Mouse (Mus musculus) c-Kit-positive CD71-positive TER-119-positive erythroid progenitor cells, embryonic 14.5 days (primary cell): Measurements from ENCODE around the gene Rnf6.

ENCODE experiments used
- DNase-seq: peaks from one replicate; pipeline ENCODE4 v3.0.0-alpha.2; 2013; ENCODE audit warnings: low spot score

The Rnf6 gene

DNA sequence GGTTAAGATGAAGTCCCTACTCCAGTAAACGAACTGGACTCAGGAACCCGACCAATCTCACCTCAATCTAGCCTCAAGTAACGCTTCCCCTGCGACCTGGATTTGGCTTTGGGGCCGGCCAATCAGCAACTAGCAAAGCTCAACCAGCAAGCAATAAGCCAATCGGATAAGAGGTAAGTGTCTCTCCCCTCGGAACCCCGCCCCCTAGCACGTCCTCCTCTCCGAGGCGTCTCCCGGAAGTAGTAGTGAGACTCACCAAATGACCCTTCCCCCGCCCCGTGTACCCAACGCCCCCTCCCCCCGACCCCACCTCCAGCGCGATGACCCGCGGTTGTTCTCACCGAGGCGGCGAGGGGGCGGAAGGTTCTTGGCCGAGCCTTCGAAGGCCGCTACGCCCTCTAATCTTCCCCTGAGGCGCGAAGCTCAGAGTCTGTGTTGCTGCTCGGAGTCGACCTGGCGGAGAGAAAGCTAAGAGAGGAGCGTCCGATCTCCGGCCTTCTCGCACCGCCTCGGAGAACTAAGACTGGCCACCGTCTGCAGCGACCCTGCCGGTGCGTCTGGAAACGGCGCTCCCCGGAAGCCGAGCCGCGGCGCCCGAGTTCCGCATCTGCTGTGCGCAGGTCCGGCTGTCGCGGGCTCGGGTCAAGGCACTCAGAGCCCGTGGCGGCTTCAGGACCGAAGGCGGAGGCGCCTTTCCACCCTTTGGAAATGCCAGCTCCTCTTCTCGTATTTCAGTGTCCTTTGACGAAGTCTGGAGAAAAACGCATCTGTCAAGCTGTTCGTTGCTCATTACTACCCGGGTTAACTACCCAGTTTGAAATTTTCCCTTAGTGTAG, at the start of gene Rnf6:
Gene Rnf6 (minus strand): TSS at position 677 of the 836 bp plus-strand sequence.
- DNase-seq = peak; percentile 92

DNA sequence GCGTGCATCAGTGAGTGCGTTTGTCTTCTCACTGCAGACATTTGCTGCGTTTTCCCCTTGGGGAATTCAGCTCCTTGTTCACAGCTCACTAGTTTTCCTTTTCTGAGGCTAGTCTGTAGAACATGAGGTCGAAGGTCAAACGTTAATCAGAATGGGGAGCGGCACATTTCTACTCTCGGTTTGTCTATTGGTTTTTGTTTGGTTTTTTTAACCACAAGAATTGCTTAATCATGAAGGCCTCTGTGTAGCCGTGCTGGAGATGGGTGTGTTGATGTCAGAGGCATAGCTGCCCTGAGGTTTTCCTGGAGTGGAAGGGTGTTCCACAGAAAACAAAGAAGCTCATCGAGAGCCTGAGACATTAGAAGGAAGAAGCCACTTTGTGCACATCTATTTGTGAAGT, 49.2 kb upstream of the Rnf6 start:
- DNase-seq = no peak

DNA sequence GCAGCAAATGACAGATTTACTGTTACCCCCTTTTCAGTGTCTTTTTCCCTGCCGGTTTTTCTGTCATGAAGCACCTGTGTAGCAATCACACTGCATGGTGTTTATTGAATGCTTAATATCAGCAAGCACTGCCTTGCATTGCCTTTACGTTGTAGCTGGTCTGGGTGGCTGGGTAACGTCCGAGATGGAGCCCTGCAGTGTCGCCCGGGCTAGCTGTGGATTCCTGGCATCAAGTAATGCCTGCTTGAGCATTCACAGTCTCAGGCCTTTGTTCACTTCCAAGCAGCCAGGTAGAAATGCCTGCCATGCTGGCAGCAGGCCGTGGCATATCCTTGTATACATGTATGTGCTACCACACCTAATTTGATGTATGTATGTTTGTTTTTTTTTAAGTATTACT, 46.4 kb upstream of the Rnf6 start:
- DNase-seq = no peak

DNA sequence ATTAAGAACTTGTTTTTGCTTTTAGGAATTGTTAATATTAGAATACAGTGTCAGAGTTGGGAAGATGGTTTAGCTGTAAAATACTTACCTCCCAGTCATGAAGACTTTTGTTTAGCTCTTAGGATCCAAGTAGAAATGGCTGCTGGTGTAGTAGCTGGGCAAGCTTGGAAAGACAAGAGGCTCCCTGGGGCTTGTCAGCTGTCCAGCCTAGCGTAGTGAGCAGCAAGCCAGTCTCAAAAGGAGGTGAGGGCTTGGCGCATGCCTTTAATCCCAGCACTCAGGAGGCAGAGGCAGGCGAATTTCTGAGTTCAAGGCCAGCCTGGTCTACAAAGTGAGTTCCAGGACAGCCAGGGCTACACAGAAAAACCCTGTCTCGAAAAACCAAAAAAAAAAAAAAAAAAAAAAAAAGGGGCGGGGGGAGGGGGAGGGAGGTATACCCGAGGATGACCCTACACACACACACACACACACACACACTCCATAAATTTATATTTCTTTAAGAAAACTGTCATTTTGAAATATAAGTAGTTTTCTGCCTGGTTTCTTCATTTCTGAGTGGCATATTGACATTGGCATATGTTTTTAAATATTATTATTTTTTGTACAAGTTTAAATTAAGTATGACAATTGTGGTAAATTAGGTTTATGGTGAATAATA, 44.7 kb upstream of the Rnf6 start:
- no peak for DNase-seq

DNA sequence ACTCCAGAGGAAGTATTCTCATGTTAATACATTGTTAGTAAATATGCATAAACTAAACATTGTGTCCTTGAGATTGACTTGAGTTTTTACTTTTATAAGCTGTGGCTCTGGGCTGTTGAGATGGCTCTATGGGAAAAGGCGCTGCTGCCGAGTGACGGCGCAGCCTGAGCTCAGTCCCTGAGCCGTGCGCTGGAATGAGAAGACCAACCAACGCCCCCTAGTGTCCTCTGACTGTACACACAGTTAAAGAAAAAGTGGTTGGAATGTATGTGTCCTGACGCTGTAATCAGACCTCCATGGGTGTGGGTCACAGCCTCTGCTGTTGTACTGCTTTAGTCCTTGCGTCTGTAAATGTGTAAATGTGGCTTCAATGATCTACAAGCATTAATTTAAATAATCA, 38.6 kb upstream of the Rnf6 start:
- DNase-seq = peak; percentile 64

DNA sequence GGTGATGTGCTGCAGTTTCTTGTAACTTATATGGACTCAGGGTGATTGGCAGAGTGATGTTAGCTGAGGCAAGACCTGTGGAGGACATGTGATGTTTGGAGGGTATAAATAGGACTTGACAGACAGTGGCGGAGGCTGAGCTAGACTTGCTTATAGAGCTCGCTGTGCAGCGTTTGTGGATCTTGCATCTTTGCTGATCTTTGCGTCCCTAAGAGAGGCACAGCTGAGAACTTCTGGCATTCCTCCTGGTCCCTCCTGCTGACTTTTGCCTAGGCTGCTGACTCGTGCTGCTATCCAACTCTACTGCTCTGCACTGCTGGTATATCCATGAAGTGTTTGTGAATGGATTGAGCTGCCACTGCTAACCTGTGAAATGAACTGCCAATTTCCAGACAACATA, 32.3 kb upstream of the Rnf6 start:
- DNase-seq = no peak

DNA sequence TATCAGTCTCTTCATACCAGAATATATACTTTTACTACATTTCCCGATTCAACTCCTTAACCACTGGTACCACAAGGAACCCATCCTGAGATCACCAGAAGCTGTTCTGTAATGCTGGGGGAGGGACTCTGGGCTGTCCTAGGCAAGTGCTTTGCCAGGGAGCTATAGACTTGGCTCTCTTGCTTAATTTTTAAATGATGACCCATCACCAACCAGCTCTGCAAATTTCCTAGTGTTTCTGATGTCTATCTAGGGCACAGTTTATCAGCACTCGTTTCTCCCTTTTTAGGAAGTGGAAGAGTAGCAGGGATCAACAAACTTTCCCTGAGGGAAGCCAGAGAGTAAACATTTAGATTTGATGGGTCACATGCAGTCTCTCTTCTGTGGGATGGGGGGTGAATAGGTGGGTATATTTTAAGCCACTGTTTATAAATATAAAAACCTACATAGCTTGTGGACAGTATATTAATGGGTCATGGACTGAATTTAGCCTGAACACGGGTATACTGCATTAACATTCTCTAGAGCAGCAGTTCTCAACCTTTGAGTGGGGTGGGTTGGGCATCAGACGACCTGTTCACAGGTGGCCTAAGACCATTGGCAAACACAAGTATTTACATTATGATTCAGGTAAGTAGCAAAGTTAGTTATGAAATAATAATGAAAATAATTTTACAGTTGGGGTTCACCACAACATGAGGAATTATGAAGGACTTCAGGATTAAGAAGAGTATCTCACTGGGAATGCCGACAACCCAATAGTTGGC, 30.5 kb upstream of the Rnf6 start:
- no peak for DNase-seq

DNA sequence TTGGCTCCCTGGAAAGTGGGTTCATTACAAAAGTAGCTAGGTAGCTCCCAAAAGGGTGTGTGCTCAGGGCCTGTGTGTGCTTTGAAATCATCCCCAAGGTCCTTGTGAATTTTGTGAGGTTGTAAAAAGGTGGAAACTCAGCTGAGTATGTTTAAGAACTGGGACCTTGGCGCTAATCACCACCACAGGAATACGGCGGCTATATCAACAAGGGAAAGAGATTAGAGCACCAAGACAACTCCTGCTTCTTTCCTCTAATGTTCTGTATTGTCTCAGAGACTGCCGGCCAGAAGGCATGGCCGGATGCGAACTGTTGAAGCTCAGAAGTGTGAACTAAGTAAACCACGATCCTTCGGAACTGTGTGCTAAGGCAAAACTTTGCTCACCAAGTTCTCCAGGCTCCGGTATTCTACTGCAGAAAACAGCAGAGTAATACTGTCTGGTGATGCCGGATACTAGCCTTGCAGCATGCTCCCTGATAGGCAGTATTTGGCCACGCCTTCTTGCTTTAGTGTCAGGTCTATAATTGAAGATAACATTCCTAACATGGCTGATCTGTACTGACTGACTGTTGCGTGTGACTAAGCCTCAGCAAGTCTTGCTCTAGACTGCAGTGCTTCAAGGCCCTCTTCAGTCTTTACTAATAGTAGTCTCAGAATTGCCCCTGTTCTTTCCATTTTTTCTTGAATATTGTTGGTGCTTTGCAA, 29.2 kb upstream of the Rnf6 start:
- peak; percentile 82 for DNase-seq

DNA sequence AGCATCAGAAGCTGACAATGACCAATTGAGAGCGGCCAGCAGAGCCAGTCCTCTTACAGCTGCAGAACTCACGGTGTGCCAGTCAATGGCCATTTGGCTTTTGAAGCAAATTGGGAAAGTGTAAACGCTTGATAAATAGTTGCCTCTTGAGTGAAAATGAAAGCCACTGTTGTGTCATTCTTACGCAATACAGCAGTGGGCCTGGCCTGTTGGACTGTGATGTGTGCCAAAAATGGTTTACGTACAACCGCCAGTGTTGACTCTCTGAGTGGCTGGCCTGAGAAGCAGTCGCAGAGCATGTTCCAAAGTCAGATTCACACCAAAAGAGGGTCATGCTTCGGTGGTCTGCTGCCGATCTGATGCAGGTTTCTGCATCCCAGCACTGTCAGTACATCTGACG, 27.4 kb upstream of the Rnf6 start:
- DNase-seq = no peak

DNA sequence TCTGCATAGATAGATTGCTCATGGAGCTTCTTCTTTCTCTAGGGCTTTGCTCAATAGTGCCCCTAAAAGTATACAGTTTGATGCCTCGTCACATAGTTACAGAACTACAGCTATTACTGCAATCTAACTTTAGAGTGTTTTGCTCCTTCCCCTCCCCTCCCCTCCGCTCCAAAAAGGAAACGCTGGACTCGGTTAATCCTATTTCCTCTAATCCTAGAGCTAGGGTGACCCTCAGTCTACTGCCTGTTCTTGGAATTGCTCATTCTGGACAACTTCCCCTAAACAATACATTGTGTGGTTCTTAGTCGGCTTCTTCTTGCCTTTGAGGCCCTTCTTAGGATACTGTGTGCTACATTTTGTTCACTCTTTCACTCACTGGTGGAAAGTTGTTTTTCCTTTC, 26.4 kb upstream of the Rnf6 start:
- no peak for DNase-seq

DNA sequence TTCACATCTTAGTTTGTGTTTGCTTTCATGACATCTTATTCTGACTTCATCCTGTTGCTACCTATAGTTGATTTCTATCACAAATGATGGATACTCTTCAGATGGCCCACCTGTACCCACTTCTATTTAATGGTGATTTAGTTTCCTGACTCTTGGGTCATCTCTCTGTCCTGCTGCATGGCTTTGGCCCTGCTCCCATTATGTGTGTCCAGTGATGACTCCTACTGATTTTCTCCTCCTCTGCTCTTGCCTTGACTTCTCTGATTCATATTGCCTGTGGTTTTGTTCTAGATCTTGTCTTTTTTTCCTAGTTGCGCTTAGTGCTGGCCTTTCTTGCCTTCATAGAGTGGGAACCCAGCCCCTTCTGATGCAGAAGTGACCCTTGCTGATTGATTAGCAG, 25.0 kb upstream of the Rnf6 start:
- DNase-seq = no peak

DNA sequence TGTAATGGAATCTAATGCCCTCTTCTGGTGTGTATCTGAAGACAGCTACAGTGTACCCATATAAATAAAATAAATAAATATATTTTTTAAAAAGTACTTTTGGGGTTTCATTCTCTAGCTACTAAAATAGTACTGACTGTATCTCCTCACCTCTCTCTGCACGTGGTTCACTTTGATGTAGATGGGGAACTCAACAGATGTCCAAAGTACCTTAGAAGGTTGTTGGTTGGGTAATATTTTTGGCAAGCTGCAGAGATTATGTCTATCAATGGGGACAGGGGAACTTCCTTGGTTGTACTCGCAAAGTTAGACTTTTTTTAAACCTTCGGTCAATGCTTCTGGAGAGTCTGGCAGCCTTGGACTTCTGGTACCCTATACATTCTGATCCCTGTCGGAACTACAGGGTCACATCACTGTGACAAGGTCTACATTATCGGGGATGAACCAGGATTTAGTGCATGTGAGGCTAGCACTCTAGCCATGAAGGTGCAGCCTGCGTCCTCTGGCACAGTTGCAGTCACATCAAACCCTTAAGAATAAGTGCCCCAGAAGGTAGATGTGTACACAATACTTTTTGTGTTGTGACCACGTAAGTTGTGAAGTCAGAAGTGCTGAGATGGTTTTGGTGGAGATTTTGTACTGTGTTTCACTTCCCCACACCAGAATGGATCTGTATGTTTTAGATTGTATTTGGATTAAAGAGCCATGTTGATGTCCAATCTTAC, 24.5 kb upstream of the Rnf6 start:
- no peak for DNase-seq

DNA sequence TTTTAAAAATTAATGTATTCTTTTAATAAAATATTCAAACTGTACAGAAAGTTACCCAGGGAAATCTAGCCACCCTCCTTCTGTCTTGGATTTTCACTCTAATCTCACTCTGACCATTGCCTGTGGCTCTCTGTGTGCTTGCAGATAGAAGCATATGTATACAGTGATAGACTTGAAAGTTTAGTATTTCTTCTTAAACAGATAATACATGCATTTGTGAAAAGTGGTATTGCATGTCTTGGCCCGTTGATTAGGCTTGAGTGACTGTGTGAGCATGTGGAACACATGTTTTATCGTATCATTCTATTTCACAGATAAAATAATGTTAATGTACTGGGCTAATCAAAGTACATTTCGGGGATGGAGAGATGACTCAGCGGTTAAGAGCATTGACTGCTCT, 23.8 kb upstream of the Rnf6 start:
- peak; percentile 63 for DNase-seq

DNA sequence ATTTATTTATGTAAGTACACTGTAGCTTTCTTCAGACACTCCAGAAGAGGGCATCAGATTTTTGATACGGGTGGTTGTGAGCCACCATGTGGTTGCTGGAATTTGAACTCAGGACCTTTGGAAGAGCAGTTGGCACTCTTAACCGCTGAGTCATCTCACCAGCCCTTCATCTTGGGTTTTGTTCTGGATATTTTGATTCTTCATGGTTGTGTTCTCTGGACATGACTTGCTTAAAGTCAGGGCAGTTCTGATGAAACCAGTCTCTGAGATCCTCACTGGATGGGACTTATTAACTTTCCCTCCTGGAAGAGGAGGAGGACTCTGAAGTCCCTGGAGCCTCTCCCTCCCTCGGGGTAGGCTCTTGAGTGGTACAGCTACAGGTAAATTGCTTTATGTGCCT, 19.8 kb upstream of the Rnf6 start:
- DNase-seq = no peak

DNA sequence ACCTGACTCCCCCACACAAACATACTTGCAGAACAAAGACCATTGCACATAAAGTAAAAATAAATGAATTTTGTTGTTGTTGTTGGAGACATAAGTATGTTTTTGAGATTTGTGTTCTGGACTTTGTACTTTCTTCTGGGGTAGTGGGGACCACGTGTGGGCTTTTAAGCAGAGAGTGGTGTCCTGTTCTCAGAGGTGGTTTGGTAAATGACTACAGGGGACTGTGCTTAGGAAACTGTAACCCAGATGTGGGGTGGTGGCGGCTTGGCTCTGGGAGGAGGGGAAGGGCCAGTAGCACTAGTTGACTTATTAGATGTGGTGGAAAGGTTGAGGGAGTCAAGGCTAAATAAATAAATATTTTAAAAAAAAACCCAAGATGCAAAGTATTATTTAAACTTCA, 19.4 kb upstream of the Rnf6 start:
- DNase-seq = no peak

DNA sequence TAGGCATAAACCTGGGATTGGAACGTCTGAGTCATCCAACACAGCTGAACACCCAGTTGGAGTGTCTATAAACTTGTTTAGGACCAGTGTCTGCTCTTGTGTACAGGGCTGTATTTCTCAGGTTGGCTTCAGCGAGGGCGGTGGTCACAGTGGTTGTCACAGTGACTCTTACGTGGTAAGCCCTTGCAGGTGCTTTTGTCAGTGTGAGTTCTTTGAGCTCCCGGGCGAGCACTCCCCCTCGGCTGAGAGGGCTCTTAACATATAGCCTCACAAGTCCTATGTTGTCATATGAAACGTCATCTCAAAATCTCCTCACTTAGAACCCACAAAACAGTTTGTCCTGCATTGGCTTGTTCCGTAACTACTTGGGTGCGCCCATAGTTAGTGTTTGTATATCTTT, 16.9 kb upstream of the Rnf6 start:
- DNase-seq = no peak

DNA sequence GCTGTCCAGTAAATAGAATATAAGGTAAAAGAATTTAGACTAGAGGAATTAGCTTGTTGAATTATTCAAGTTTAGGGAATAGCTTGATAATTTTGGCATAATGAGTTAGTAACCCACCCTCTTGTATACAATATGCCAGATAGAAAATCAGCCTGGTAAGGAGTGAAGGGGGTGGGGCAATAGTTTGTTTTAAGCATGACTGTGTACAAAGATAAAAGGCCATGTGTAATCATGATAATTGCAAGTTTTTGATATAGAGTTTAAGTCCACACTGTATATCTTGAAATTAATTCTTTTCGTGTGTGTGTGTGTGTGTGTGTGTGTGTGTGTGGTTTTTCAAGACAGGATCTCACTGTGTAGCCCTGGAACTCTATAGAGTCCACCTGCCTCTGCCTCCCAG, 13.0 kb upstream of the Rnf6 start:
- DNase-seq = no peak

DNA sequence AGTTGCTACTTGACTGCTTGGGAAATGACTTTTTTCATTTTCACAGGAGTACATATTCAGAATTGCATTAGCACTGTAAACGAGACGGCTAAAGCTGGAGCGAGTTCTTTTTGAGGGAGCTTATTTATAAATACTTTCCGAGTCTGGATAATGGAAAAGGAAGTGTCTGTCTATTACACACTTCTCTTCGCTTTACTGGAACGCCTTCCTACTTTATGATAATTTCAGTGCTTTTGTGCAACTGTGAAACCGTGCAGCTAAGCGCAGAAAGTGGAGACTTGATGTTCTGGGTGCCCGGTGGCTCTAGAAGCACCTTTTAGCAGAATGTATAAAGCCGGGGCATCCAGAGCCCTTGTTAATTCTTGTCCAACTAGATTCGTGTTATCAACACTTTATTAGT, 11.5 kb upstream of the Rnf6 start:
- no peak for DNase-seq

DNA sequence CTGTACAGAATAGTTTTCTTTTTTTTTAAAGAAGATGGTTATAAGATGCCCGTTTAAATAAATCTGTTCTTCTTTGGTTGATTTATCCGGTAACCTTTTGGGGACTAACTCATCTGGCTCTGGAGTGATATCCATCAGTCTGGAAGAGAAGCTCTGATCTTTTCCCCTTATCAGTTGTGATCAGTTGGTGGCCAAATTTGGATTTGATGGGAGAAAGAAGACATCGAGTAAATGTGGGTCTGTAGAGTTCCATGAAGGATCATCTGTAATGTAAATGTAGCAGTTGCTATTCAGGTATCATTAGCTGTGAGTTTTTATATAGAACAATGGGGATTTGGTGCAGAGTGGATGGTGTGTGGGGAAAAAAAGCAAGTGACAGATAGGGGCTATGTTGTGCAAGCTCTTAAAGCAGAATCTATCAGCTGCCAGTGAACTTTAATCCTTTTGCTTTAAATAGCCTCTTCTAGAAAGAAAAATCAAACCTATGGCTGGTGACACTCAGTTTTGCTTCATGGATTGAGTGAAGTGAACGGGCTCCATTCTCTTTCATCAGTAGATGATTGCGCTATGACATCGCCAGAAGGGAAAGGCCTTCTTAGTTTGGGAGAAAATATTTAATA, 10.8 kb upstream of the Rnf6 start:
- no peak for DNase-seq

DNA sequence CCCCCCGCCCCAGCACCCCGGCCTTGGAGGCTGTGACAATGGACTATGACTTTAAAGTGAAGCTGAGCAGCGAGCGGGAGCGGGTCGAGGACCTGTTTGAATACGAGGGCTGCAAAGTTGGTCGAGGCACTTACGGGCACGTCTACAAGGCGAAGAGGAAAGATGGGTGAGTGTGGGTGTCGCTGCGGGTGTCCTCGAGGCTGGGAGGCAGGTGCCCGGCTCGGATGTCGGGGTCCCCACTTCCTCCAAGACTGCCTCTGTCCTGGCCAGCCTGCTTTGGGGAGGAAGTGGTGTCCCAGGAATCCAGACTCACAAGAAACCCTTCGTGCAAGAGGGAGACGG, 10.3 kb upstream of the Rnf6 start:
- DNase-seq = no peak

DNA sequence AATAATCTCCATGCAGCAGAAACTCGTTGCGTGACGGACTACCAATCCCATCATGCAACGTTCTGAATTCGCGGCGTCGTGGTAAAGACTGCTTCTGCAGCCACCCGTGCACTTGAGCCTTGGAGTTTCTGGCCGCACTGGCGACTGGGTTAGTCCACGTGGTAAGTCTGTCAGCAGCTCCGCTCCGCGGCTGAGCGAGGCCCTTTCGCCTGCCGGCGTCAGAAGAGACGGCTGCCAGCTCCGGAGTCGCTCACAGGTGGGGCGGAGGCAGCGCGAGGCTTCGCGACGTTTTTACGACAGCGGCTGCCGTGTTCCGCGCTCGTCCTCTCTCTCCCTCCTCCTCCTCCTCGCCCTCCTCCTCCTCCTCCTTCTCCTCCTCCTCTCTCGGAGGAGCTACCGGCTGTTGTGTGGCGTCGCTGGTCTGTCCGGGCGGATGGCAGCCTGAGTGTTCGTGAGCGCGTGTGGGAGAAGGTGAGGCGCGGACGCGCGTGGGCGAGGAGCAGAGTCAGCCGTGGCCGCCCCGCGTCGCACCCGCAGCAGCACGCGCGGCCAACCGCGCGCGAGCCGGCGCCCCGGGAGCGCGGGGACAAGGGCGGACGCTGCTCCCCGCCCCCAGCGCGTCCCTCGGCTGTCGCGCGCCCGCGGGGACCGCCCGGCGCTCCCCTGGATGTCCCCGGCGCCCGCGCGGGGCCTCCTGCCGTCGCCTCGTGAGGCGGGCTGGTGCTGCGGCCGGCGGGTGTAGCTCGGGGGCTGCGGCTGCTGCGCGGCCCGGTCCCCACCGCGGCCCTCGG, 9.7 kb upstream of the Rnf6 start, which contains the start of gene Cdk8:
Gene Cdk8 (plus strand): TSS at position 367 of the 791 bp plus-strand sequence.
- peak; percentile 94 for DNase-seq
